8 mouse cellular contexts compared by ENCODE assay signal in genomic region chr11:102025991-102026660, GRCm38 (mm10). TPM values are rescaled to one million over a fixed set of nuclear protein-coding genes. Genes with fewer than 3 reads are reported as not detected.
DNase-seq lines count a peak whose midpoint lies in the region; ATAC-seq and TF ChIP-seq lines count a peak whose summit lies in the region.

No protein-coding gene starts in this region.

- TF ChIP-seq CTCF in small intestine, adult 2 months (IDR thresholded peaks at IDR 0.05; ENCODE audit: extremely low read depth, insufficient read length, insufficient replicate concordance, low read depth, low read length) = no peak

- no peaks in the 10 kb centered on the region for H3K27me3 ChIP-seq in embryonic facial prominence, embryonic 14.5 days (replicated peaks; ENCODE audit: control insufficient read depth, insufficient read depth, low read length)
- 0 out of 2 replicates have a peak, but pooled peaks cover 3% of the 10 kb centered on the region for H3K27me3 ChIP-seq in limb, embryonic 13.5 days
- 0 out of 2 replicates have a peak, but pooled peaks cover 4% of the 10 kb centered on the region for H3K27me3 ChIP-seq in small intestine, adult 2 months (ENCODE audit: control insufficient read depth, insufficient read depth, low read length)

- H3K4me3 ChIP-seq in embryonic facial prominence, embryonic 14.5 days (ENCODE audit: low read depth, low read length) = peak overlapping the region; percentile 68
- peak overlapping the region; percentile 69 for H3K4me3 ChIP-seq in limb, embryonic 13.5 days
- peak overlapping the region; percentile 88 for H3K4me3 ChIP-seq in small intestine, adult 2 months (ENCODE audit: low read depth, low read length)

- 5% methylated on average over 15 of the region's 23 CpGs for WGBS in embryonic facial prominence, embryonic 14.5 days
- WGBS in limb, embryonic 13.5 days = 3% methylated on average over 20 of the region's 23 CpGs
- 9% methylated on average over 23 of the region's 23 CpGs for WGBS in small intestine, adult 2 months

- peak; percentile 40 to 46 for DNase-seq in left cerebral cortex, postnatal 14 days (ENCODE audit: low spot score in 2 of 2)
- no peak for DNase-seq in left cerebral cortex, adult 9 months (ENCODE audit: low spot score in 2 of 2)
- DNase-seq in brain, adult 2 months (ENCODE audit: low read depth, low spot score) = peak; percentile 63
- DNase-seq in embryonic facial prominence, embryonic 14.5 days (ENCODE audit: low spot score) = peak; percentile 19
- no peak for DNase-seq in spleen, postnatal 14 days (ENCODE audit: low spot score in 2 of 2)
- no peak for DNase-seq in urinary bladder, postnatal 36 days (ENCODE audit: low spot score in 2 of 2)

- peak overlapping the region; percentile 67 for H3K9ac ChIP-seq in embryonic facial prominence, embryonic 14.5 days (ENCODE audit: low read depth, low read length)
- H3K9ac ChIP-seq in limb, embryonic 13.5 days = peak overlapping the region; percentile 79

- H3K27ac ChIP-seq in embryonic facial prominence, embryonic 14.5 days (replicated peaks; ENCODE audit: low read depth, low read length) = no peak overlapping the region; the same call in 1 of the 2 replicates
- peak overlapping the region; percentile 52; the same call in 1 of the 2 replicates for H3K27ac ChIP-seq in limb, embryonic 13.5 days
- H3K27ac ChIP-seq in small intestine, adult 2 months (ENCODE audit: insufficient read depth, low read depth, low read length) = no peak overlapping the region

- peak overlapping the region; percentile 93 for H3K4me2 ChIP-seq in embryonic facial prominence, embryonic 14.5 days (ENCODE audit: low read depth, low read length)
- peak overlapping the region; percentile 82 for H3K4me2 ChIP-seq in limb, embryonic 13.5 days (replicated peaks)

- H3K9me3 ChIP-seq in embryonic facial prominence, embryonic 14.5 days (ENCODE audit: control insufficient read depth, low read length) = no peaks in the 10 kb centered on the region
- H3K9me3 ChIP-seq in limb, embryonic 13.5 days = no peaks in the 10 kb centered on the region

- 0 out of 2 replicates have a peak, but pooled peaks cover 4% of the 10 kb centered on the region for H3K4me1 ChIP-seq in embryonic facial prominence, embryonic 14.5 days (ENCODE audit: control insufficient read depth, insufficient read depth, low read length)
- H3K4me1 ChIP-seq in limb, embryonic 13.5 days = peaks cover 24% of the 10 kb centered on the region
- H3K4me1 ChIP-seq in small intestine, adult 2 months (ENCODE audit: control insufficient read depth, insufficient read depth, insufficient read length, low read length) = peaks cover 7% of the 10 kb centered on the region

- intact Hi-C loops in left cerebral cortex, postnatal 14 days (cut with DNase I) = no loop called here

- no peaks in the 10 kb centered on the region for H3K36me3 ChIP-seq in embryonic facial prominence, embryonic 14.5 days (ENCODE audit: control insufficient read depth, insufficient read depth, low read length)
- H3K36me3 ChIP-seq in limb, embryonic 13.5 days = peaks cover 8% of the 10 kb centered on the region
- no peaks in the 10 kb centered on the region for H3K36me3 ChIP-seq in small intestine, adult 2 months (ENCODE audit: control insufficient read depth, insufficient read depth, low read length)

- 0 out of 2 replicates have a peak, but pooled peaks have one; percentile 0 for ATAC-seq in embryonic facial prominence, embryonic 14.5 days (ENCODE audit: low read depth)
- ATAC-seq in limb, embryonic 13.5 days (ENCODE audit: low FRiP score, low read depth) = 0 out of 2 replicates have a peak, but pooled peaks have one; percentile 8

- TF ChIP-seq POLR2A in small intestine, adult 2 months (IDR thresholded peaks at IDR 0.05; ENCODE audit: low read depth, low read length) = no peak

RNA-seq across cellular contexts. Expression of gene Mpp3, which starts 2.1 kb away (rescaled TPM):
- total RNA-seq in left cerebral cortex, postnatal 14 days (2021) = 10 to 100 TPM; 50.3 to 52.0 TPM
- polyA plus RNA-seq in embryonic facial prominence, embryonic 14.5 days (2014; fragmentation: Nextera tagmentation; extraction: Ambion mirVana) = 6.3 and 6.4 TPM in 2 replicates
- polyA plus RNA-seq in limb, embryonic 13.5 days (2015; fragmentation: Nextera tagmentation; extraction: Ambion mirVana) = 10.0 and 10.2 TPM in 2 replicates
- polyA plus RNA-seq in small intestine, adult 2 months (2012; rRNA removed) = 0.55 and 0.90 TPM in 2 replicates

RNA-seq across cellular contexts. Expression of gene Cd300lg, which starts 15.2 kb away (rescaled TPM):
- total RNA-seq in left cerebral cortex, postnatal 14 days (2021) = not detected
- polyA plus RNA-seq in embryonic facial prominence, embryonic 14.5 days (2014; fragmentation: Nextera tagmentation; extraction: Ambion mirVana) = 0.70 and 0.85 TPM in 2 replicates
- 0.49 and 0.78 TPM in 2 replicates for polyA plus RNA-seq in limb, embryonic 13.5 days (2015; fragmentation: Nextera tagmentation; extraction: Ambion mirVana)
- polyA plus RNA-seq in small intestine, adult 2 months (2012; rRNA removed) = 3.8 and 5.4 TPM in 2 replicates

RNA-seq across cellular contexts. Expression of gene Dusp3, which starts 39.3 kb away (rescaled TPM):
- total RNA-seq in left cerebral cortex, postnatal 14 days (2021) = 100 to 1,000 TPM; 191 to 205 TPM
- 33.3 and 38.3 TPM in 2 replicates for polyA plus RNA-seq in embryonic facial prominence, embryonic 14.5 days (2014; fragmentation: Nextera tagmentation; extraction: Ambion mirVana)
- polyA plus RNA-seq in limb, embryonic 13.5 days (2015; fragmentation: Nextera tagmentation; extraction: Ambion mirVana) = 18.6 and 19.4 TPM in 2 replicates
- polyA plus RNA-seq in small intestine, adult 2 months (2012; rRNA removed) = 27.9 and 28.0 TPM in 2 replicates

RNA-seq across cellular contexts. Expression of gene Cfap97d1, which starts 42.0 kb away (rescaled TPM):
- total RNA-seq in left cerebral cortex, postnatal 14 days (2021) = not detected
- not detected in 2 replicates for polyA plus RNA-seq in embryonic facial prominence, embryonic 14.5 days (2014; fragmentation: Nextera tagmentation; extraction: Ambion mirVana)
- polyA plus RNA-seq in limb, embryonic 13.5 days (2015; fragmentation: Nextera tagmentation; extraction: Ambion mirVana) = not detected in 2 replicates
- not detected in 2 replicates for polyA plus RNA-seq in small intestine, adult 2 months (2012; rRNA removed)

RNA-seq across cellular contexts. Expression of gene Sost, which starts 59.3 kb away (rescaled TPM):
- total RNA-seq in left cerebral cortex, postnatal 14 days (2021) = not detected
- polyA plus RNA-seq in embryonic facial prominence, embryonic 14.5 days (2014; fragmentation: Nextera tagmentation; extraction: Ambion mirVana) = not detected in 2 replicates
- polyA plus RNA-seq in limb, embryonic 13.5 days (2015; fragmentation: Nextera tagmentation; extraction: Ambion mirVana) = 0.38 TPM in 2 replicates
- polyA plus RNA-seq in small intestine, adult 2 months (2012; rRNA removed) = not detected in 2 replicates

Comparison
In these comparisons a context has a peak if more than half of its experiments do, and no peak if none do; other contexts are left out.
1. DNase-seq: peak in left cerebral cortex, postnatal 14 days (2 of 2), brain, adult 2 months (single experiment) and embryonic facial prominence, embryonic 14.5 days (single experiment); none in left cerebral cortex, adult 9 months (0 of 2), spleen, postnatal 14 days (0 of 2) and urinary bladder, postnatal 36 days (0 of 2).
2. Peak in every context shown above with its lines, with median percentiles within 50 percentile points of each other: H3K4me3 ChIP-seq.